Mouse (Mus musculus) midbrain, embryonic 10.5 days (tissue): ENCODE results near the gene Phip. TPM values are rescaled to one million over a fixed set of nuclear protein-coding genes. Genes with fewer than 3 reads are reported as not detected.
A peak's percentile ranks its signal among the peaks of the same experiment; 100 is the strongest.

Experiments
- DNase-seq: peaks from one replicate; pipeline ENCODE4 v3.0.0-alpha.2; 2017; ENCODE audit warnings: low spot score
- H3K27ac ChIP-seq: fragments of 300-500 bp; sonication (generic); replicated peaks from 2 replicates; pipeline ENCODE4 v1.5.1; 2016; ENCODE audit warnings: mild to moderate bottlenecking
- H3K27me3 ChIP-seq: fragments of 300-500 bp; sonication (generic); 2 replicates; pipeline ENCODE4 v1.6.1; 2016; ENCODE audit warnings: low read depth, mild to moderate bottlenecking; ENCODE audit not compliant: poor library complexity, severe bottlenecking
- H3K36me3 ChIP-seq: fragments of 300-500 bp; sonication (generic); 2 replicates; pipeline ENCODE4 v1.6.1; 2016; ENCODE audit warnings: mild to moderate bottlenecking, moderate library complexity
- H3K4me1 ChIP-seq: fragments of 300-500 bp; sonication (generic); 2 replicates; pipeline ENCODE4 v1.6.1; 2016
- H3K4me3 ChIP-seq: fragments of 300-500 bp; sonication (generic); 2 replicates; pipeline ENCODE4 v1.5.1; 2016; ENCODE audit warnings: mild to moderate bottlenecking, moderate library complexity
- H3K9me3 ChIP-seq: fragments of 300-500 bp; sonication (generic); replicated peaks from 2 replicates; pipeline ENCODE4 v1.6.1; 2016; ENCODE audit warnings: mild to moderate bottlenecking
- WGBS: fragments of 180-500 bp; shearing (Covaris S2); methylation state at CpG from one replicate; pipeline ENCODE4 v1.1.7; 2016; 5-methylcytosine and 5-hydroxymethylcytosine counted together
- polyA plus RNA-seq: library from polyadenylated mRNA; unstranded; fragments of >200 nt; fragmentation: Nextera tagmentation; extraction: Ambion mirVana; gene quantifications from 2 replicates; pipeline ENCODE4 v1.2.1, GENCODE M21; 2016

Phip gene
- polyA plus RNA-seq: 116 and 122 TPM in 2 replicates

DNA sequence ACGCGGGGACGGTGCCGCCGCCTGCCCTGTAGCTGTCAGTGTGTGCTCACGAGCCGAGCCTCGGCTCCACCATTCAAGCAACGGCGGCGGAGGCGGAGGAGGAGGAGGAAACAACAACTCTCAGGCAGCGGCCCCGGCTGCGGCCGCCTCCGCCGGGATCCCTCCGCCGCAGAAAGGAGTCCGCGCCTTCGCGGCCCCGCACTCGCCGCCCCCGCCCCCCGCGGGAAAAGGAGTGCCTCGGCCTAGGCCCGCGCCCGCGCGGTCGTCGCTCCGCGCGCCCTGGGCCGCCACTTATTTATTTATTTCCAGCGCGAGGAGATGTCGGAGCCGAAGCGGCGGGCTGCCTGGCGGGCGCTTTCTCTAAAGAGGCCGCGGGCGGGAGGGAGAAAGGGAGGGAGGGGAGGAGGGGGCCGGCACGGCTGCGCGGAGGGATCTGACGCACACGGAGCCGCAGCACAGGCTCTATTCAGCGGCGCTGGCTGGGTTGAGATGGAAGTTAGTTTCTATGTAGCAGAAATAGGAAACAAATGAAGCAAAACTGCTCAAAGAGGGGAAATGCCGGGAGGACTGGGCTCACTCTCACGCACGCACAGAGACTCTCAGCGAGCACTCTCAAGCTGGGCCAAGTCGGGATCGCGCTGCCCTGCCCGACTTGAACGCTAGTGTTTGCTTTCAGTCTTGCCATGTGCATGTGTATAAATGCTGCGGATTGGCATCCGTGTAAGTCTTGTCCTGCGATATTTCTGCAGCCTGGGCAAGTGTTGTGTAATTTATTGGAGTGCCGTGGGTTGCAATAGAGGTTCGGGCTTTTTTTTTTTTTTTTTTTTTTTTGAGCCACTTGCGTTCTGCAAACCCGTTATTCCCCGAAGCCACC lies at the start of gene Phip:
Gene Phip (minus strand): TSS at position 175 of the 874 bp plus-strand sequence.
- peak within 1 kb of the TSS; percentile 99 for H3K27ac ChIP-seq
- peaks cover 10% of the 10 kb centered on the region for H3K36me3 ChIP-seq
- under 1% methylated on average over 68 of the region's 79 CpGs for WGBS
- peak; percentile 95 for DNase-seq
- H3K4me3 ChIP-seq: peak within 1 kb of the TSS; percentile 92
- H3K27me3 ChIP-seq: no peaks in the 10 kb centered on the region
- no peaks in the 10 kb centered on the region for H3K9me3 ChIP-seq
- H3K4me1 ChIP-seq: peaks cover 34% of the 10 kb centered on the region

DNA sequence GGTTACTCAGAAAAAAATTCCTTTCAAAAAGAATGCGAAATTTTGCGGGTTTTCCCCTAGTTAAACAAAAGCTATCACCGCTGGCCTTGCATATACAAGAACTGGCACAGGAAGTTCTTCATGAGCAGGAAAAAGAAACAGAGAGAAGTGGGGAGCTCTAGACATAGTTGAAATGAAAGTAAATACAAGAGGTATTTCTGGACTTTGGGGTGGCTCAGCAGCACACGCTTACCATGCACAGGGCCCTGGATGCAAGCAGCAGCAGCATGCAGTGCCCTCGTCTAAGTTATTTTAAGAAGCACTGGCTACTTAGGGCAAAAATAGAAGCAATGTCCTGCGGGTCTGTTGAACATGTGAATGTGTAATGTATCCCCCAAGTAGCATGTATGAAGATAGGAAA lies 48.4 kb upstream of the Phip start:
- no peaks in the 10 kb centered on the region for H3K9me3 ChIP-seq
- no peak overlapping the region for H3K4me3 ChIP-seq
- no peaks in the 10 kb centered on the region for H3K27me3 ChIP-seq
- no peaks in the 10 kb centered on the region for H3K36me3 ChIP-seq
- DNase-seq: no peak
- no peaks in the 10 kb centered on the region for H3K4me1 ChIP-seq
- 83% methylated on average over 6 of the region's 6 CpGs for WGBS
- H3K27ac ChIP-seq: no peak overlapping the region

DNA sequence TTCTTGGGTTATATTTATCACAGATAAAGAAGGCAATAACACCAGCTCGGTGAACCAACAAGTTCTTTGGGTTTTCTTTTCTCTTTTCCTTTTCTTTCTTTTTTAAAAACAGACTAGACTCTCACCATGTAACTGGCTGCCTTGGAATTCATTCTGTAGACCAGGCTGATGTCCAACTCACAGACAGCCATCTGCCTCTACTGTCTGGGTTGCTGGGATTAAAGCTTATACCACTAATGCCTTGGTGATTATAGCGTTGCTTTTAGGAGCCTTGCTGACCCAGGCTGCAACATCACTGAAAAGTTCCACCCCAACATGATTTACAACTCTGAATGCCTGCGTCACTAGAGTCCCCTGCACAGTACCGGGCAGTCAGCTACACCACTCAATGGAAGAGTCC lies 39.2 kb upstream of the Phip start:
- DNase-seq: no peak
- Histone ChIP-seq H3K9me3 (no peaks in the 10 kb centered on the region), H3K4me3 (no peak overlapping the region), H3K27me3 (no peaks in the 10 kb centered on the region), H3K4me1 (no peaks in the 10 kb centered on the region), H3K27ac (no peak overlapping the region), H3K36me3 (no peaks in the 10 kb centered on the region)
- 90% methylated on average over 4 of the region's 4 CpGs for WGBS

DNA sequence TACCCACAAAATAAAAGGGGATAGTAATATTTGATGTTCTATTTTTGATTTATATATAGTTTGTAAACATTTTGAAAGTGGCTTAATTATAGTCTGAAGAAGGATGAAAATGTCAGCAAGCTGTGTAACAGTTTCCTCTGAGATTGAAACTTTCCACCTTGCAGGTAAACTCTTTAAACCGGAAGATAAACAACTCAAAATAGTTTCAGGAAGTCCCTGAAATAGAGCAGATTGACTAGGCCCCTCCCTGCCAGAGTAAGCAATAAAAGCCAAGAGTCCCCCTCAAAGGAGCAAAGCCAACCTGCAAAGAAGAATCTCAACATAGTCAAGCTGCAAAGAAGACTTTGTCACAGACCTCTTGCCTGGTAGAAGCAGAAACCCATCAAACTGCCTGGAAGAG lies 33.0 kb upstream of the Phip start:
- H3K9me3 ChIP-seq: no peaks in the 10 kb centered on the region
- no peaks in the 10 kb centered on the region for H3K27me3 ChIP-seq
- H3K36me3 ChIP-seq: no peaks in the 10 kb centered on the region
- H3K27ac ChIP-seq: no peak overlapping the region
- no peak overlapping the region for H3K4me3 ChIP-seq
- H3K4me1 ChIP-seq: peaks cover 11% of the 10 kb centered on the region
- no peak for DNase-seq
- WGBS: 95% methylated on average over 1 of the region's 1 CpGs

DNA sequence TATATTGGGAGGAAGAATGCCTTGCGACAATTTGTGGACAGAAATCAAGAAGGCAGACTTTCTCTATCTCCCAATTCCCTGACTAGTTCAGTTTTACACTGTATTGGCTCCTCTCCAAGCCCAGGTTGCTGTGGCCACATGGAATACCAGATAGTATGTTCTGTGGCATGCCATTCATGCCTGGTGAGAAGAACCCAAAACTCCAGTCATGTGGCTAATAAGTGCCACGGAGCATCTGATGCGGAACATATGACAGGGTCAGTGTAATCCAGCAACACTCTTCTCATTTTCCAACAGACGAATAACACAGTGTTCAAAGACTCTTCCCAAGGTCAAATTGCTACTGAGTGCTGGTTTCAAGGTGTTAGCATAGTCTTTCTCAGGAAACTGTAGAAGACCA lies 26.0 kb upstream of the Phip start:
- no peaks in the 10 kb centered on the region for H3K9me3 ChIP-seq
- WGBS: 93% methylated on average over 4 of the region's 4 CpGs

DNA sequence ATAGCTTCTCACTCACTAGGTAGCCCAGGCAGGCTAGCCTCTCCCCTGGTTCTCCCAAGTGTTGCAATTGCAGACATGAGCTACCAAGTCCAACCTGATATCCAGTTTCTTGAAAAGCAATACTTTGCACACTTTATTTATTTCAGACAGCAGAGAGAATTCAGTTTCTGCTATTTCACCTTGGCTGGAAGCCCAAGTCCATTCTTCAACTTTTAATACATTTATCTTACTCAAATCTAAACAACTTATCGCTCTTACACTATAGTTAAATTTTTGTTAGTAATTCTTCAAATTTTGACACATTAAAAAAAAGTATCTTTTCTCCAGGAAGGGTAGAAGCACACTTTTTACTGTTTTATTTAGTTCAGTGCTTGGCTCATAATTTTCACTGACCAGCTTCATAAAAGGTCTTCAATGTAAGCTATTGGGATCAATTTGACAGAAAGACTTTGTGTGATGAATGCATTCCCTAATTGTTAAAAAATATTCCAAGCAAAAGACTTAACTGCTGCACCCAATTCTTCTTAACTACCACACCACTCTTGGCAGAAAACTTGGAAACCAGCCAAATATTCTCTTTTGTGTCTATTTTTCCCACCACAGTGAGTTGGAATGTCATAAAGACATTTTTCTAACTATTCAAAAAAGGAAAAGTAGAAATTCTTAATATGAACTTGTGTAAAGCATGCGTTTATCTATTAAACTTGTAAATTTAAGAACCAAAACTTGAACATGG lies 22.6 kb upstream of the Phip start:
- Histone ChIP-seq H3K27ac (no peak overlapping the region), H3K4me1 (no peaks in the 10 kb centered on the region), H3K36me3 (no peaks in the 10 kb centered on the region), H3K27me3 (no peaks in the 10 kb centered on the region), H3K9me3 (no peaks in the 10 kb centered on the region), H3K4me3 (no peak overlapping the region)
- DNase-seq: no peak
- 91% methylated on average over 2 of the region's 2 CpGs for WGBS

More for the DNA sequence above, 26.0 kb upstream of the Phip start:
- Histone ChIP-seq H3K4me1 (peaks cover 5% of the 10 kb centered on the region), H3K27ac (no peak overlapping the region), H3K36me3 (no peaks in the 10 kb centered on the region), H3K4me3 (no peak overlapping the region), H3K27me3 (no peaks in the 10 kb centered on the region)
- DNase-seq: no peak

DNA sequence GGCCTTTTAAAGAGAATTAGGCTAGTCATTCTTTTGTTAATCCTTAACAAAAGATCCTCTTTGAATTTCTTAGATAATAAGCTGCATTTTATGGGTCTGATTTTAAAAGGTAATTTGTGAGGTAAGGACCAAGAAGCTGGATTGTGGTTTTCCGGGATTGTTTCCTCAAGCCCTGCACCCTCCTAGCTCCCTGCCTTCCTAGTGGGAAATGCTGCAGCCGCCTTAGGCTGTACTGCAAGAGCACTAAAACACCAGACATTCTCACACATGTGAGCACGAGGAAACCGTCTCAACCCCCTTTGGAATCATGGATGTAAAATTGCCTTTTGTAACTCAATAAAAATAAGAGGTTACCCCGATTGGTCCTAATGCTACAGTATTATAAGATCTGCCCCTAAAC lies 1.6 kb upstream of the Phip start:
- H3K27me3 ChIP-seq: no peaks in the 10 kb centered on the region
- 13% methylated on average over 5 of the region's 5 CpGs for WGBS
- peaks cover 7% of the 10 kb centered on the region; the same call in 1 of the 2 replicates for H3K36me3 ChIP-seq
- DNase-seq: peak; percentile 23
- H3K4me1 ChIP-seq: peaks cover 26% of the 10 kb centered on the region
- H3K27ac ChIP-seq: peak overlapping the region; percentile 99
- H3K9me3 ChIP-seq: no peaks in the 10 kb centered on the region
- H3K4me3 ChIP-seq: peak overlapping the region; percentile 92

DNA sequence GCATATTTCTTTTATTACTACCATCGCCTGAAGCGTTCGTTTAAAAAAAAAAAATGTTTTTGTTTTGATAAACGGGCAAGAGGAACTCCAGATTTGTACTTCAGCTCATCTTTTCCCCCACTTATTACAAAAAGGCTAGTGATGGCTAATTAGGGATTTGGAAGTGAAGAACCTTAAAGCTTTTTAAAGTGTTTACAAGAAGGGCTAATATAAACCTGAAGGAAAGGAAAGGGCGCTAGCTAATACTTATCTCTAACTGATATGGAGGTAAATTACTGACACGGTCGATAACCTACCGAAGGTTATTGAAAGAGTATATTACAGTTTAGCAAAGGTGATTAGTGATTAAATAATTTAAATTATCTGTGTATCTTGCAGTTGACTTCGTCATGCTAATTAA lies 903 bp upstream of the Phip start:
- H3K27ac ChIP-seq: peak overlapping the region; percentile 99
- DNase-seq: no peak
- no peaks in the 10 kb centered on the region for H3K27me3 ChIP-seq
- H3K4me3 ChIP-seq: peak overlapping the region; percentile 92
- H3K4me1 ChIP-seq: peaks cover 29% of the 10 kb centered on the region
- peaks cover 10% of the 10 kb centered on the region; the same call in 1 of the 2 replicates for H3K36me3 ChIP-seq
- no peaks in the 10 kb centered on the region for H3K9me3 ChIP-seq
- 3% methylated on average over 9 of the region's 9 CpGs for WGBS

DNA sequence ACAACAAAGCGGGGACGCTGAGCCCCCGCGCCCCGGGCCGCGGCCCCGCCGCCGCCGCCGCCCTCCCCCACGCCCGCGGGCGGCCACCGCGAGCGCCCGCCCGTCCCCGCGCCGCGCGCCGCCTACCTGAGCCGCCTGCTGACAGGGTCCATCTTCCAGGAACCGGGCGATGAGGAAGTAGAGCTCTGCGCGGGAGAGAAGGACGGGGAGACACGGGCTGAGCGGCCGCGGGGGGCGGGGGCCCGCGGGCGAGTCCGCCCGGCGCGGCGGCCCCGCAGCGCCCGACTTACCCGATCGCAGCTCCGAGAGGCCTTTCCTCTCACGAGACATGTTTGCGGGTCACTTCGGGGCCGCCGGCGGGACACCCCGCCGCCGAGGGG lies 364 bp downstream of the Phip start:
- DNase-seq: no peak
- under 1% methylated on average over 61 of the region's 61 CpGs for WGBS
- H3K9me3 ChIP-seq: no peaks in the 10 kb centered on the region
- peaks cover 37% of the 10 kb centered on the region for H3K4me1 ChIP-seq
- no peaks in the 10 kb centered on the region for H3K27me3 ChIP-seq
- H3K36me3 ChIP-seq: peaks cover 15% of the 10 kb centered on the region
- H3K4me3 ChIP-seq: peak overlapping the region; percentile 92
- H3K27ac ChIP-seq: peak overlapping the region; percentile 99

DNA sequence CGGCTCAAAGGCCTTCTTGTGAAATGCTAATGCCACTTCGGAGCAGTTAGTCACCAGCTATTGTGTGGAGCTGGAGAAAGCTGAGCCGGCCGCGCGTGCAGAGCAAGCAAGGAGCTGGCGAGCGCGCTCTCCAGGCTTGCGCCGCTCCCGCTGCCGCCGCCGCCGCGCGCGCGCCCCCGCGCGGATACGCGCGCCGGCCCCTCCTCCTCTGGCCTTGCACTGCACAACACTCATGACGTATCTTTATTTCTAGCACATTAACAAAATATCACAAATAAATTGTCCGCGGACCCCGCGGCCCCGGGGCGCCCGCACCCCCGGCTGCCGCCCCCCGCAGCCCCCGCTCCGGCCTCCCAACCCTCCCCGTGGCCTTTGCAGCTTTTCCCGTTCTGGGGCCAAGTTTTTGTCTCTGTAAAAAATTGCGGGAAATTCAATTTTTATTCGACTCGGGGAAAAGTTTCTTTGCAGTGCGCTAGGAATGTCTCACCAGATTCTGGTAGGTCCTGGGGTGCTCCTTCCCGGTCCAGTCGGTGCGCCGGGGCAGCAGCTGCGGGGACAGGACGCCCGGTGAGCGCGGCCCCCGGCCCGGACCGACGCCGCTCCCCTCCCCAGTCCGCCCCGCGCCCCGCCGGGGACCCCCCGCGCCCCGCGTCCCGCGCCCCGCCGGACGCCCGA lies 992 bp downstream of the Phip start:
- Histone ChIP-seq H3K36me3 (peaks cover 18% of the 10 kb centered on the region), H3K27me3 (no peaks in the 10 kb centered on the region), H3K27ac (peak overlapping the region; percentile 99), H3K9me3 (no peaks in the 10 kb centered on the region), H3K4me1 (peaks cover 39% of the 10 kb centered on the region), H3K4me3 (peak overlapping the region; percentile 92)
- 1% methylated on average over 75 of the region's 75 CpGs for WGBS
- peak; percentile 91 for DNase-seq

DNA sequence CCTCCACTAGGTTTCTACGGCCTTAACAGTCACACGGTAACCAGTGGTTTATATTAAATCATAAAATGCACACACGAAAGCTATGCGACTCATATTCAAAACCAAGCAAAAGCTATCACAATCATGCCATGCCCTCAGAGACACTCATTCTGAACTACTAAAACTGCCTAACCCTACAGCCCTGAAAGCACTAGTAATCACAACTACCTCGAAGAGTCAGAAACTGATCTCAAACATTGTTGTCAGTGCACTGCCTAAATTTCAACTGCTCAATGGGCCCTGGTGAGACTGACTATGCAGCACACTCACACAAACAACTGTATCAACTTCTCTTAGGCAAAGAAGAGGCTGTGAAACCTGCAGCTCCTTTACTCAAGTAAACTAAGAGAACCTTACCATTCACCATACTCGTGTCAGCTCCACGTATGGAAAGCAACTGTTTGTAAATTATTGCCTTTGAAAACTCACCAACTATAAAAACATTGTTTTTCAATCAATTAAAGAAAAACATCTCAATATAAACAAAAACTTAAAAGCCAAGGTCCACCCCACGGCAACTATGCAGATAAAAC lies 1.9 kb downstream of the Phip start:
- DNase-seq: peak; percentile 17
- WGBS: 50% methylated on average over 8 of the region's 8 CpGs
- H3K27ac ChIP-seq: peak overlapping the region; percentile 99
- H3K27me3 ChIP-seq: no peaks in the 10 kb centered on the region
- peaks cover 20% of the 10 kb centered on the region for H3K36me3 ChIP-seq
- peak overlapping the region; percentile 92 for H3K4me3 ChIP-seq
- H3K9me3 ChIP-seq: no peaks in the 10 kb centered on the region
- peaks cover 42% of the 10 kb centered on the region for H3K4me1 ChIP-seq

DNA sequence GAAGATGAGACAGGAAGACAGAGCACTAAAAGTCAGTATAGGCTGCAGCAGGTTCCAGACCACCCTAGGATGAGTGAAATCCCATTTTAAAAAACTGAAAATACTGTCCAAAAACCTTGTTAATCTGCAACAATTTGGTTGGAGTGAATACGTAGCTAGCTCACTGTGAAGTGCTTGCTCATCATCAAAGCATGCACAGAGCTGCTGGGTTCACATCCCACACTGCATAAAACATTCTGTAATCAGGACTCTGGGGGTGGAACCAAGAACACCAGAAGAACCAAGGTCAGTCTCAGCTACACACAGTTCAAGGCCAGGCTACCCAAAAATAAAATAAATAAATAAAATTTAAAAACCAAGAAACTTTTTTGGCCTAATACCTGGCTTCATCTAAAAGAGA lies 3.9 kb downstream of the Phip start:
- Histone ChIP-seq H3K27ac (no peak overlapping the region), H3K27me3 (no peaks in the 10 kb centered on the region), H3K4me3 (peak overlapping the region; percentile 2; the same call in 1 of the 2 replicates), H3K4me1 (peaks cover 31% of the 10 kb centered on the region), H3K9me3 (no peaks in the 10 kb centered on the region), H3K36me3 (peaks cover 24% of the 10 kb centered on the region)
- WGBS: 80% methylated on average over 1 of the region's 1 CpGs
- DNase-seq: no peak
